Mouse (Mus musculus) stomach, postnatal 0 days (tissue): ENCODE data around the gene Zbtb12.

ENCODE experiments used
- CTCF ChIP-seq: IDR thresholded peaks from 2 replicates; pipeline ENCODE4 v1.5.1; 2016; ENCODE audit warnings: antibody characterized with exemption, low read depth, mild to moderate bottlenecking, moderate library complexity
- EP300 ChIP-seq: optimal IDR thresholded peaks from 2 replicates; pipeline ENCODE3; 2016; ENCODE audit warnings: antibody characterized with exemption

- TF ChIP-seq CTCF: no peak
- no peak for TF ChIP-seq EP300
Measured at GRCm38 (mm10) chr17:34850517-34851125, 28.7 kb upstream of the Zbtb12 start.
